Mouse (Mus musculus): ENCODE results near the gene Emg1. TPM values are rescaled to one million over a fixed set of nuclear protein-coding genes. Genes with fewer than 3 reads are reported as not detected.

The Emg1 gene
- polyA plus RNA-seq, 1 experiment from 2014 or later = 131 TPM

DNA sequence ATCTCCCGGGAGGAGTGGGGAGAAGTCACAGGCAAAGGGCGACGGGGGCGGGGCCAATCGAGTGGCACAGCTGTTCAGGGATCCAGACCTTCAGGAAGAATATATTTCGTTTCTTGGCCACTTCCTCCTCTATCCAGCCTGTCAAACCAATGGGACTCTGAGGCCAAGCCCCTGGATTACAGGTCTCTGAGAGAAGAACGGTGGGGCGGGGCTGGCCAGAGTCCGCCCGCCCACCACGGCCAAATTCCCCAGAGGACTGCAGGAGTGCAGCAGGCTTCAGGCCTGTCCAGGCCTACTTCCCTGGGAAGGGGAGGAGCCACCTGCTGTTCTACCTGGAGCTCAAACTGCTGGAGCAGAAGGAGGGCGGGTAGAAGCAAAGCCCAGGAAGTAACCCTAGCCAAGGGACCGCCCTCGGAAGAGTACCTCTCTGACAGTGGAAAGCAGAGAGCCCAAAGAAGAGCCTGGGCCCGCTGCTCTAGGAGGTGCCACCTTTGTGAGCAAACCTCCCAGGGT, 26.6 kb upstream of the Emg1 start, which contains the start of gene Ptpn6:
TSS of gene Ptpn6 (minus strand) at position 204 of the 513 bp plus-strand sequence.
- 34% methylated on average over 15 of the region's 15 CpGs for WGBS
- Histone ChIP-seq H3K27me3 (no peaks in the 10 kb centered on the region), H3K27ac (peak within 1 kb of the TSS; percentile 55), H3K4me2 (replicated peaks) (peak within 1 kb of the TSS; percentile 78; the same call in 1 of the 2 replicates), H3K4me1 (peaks cover 29% of the 10 kb centered on the region), H3K4me3 (no peak within 1 kb of the TSS), H3K9me3 (replicated peaks) (no peaks in the 10 kb centered on the region), H3K36me3 (peaks cover 11% of the 10 kb centered on the region), H3K9ac (peak within 1 kb of the TSS; percentile 47)
- no peak for ATAC-seq (ENCODE audit: low FRiP score)

DNA sequence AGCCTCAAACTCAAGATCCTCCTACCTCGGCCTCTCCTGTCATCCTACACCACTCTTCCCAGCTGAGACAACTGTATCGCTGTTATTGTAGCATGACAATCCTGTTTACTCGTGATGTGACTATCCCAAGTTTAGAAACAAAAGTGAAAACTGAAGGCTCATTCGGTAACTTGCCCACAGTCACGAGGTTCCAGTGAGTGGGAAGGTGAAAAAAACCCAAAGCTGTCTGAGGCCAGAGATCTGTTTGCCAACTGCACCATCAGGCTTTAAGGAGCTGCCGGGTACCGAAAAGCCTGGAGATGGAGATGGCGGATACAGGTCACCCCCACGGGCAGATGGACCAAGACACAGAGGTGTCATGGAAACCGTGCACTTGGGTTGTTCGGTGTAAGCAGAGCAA, 25.1 kb upstream of the Emg1 start:
- WGBS = 93% methylated on average over 11 of the region's 11 CpGs
- Histone ChIP-seq H3K27ac (no peak overlapping the region), H3K4me1 (peaks cover 39% of the 10 kb centered on the region), H3K9ac (no peak overlapping the region), H3K4me3 (no peak overlapping the region), H3K27me3 (no peaks in the 10 kb centered on the region), H3K9me3 (replicated peaks) (no peaks in the 10 kb centered on the region), H3K36me3 (no peaks in the 10 kb centered on the region; the same call in 1 of the 2 replicates), H3K4me2 (replicated peaks) (no peak overlapping the region)
- ATAC-seq (ENCODE audit: low FRiP score) = no peak

DNA sequence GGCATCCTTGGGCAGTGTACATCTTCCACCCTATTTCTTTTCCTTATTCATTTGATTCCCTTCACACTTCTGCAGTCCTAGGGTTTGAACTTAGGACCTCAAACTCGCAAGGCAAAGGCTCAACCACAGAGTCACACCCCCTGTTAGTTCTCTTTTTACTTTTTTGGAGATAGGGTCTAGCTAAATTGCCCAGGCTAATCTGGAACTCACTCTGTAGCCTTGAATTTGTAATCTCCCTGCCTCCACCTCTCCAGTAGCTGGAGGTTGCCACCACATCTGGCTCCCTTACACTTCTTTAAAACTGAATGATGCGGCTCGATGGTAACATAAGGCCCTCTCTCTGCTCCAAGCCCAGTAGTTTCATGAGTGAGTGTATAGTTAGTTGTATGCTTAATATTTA, 22.4 kb upstream of the Emg1 start:
- Histone ChIP-seq H3K27ac (no peak overlapping the region), H3K4me2 (replicated peaks) (no peak overlapping the region), H3K4me1 (peaks cover 26% of the 10 kb centered on the region), H3K36me3 (no peaks in the 10 kb centered on the region; the same call in 1 of the 2 replicates), H3K9ac (no peak overlapping the region), H3K27me3 (no peaks in the 10 kb centered on the region), H3K4me3 (no peak overlapping the region), H3K9me3 (replicated peaks) (no peaks in the 10 kb centered on the region)
- 92% methylated on average over 3 of the region's 3 CpGs for WGBS
- ATAC-seq (ENCODE audit: low FRiP score) = no peak

DNA sequence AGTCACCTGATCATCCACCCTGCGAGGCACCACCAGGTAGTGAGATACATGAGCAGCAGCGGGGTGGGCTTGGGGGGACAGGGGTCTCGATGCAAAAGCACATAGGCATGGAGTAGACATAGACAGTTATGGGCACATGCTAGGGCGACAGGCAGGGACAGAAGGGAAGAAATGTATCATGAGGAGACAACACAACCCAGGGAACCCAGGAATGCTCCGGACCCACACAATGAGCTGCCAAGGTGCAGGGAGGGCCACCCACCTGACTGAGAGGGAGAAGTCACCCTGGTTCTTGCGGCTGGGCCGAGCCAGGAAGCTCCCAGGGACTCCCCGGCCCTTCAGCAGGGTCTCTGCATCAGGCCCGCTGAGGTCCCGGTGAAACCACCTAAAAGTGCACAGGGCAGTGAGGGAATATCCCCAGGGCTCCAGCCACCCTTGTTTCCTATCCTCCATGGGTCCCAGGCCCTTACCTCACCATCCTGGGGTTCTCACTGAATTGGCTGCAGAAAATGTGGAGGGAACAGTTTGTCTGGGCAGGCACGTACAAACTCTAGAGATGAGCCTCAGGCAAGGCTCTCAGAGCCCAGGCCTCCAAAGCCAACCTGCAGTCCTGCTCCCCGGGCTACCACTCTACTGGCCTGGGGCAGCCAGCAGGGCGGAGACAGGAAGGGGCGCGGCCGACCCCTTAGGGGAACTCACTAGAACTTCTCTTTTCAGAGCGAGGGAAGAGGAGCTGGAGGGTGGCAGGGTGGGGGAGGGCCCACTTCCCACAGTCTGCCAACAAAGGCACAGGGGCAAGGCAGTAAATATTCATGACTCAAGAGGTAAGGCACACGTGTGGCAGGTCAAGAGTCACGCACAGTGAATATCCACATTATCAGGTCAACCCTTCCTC, 20.7 kb upstream of the Emg1 start:
- Histone ChIP-seq H3K4me3 (no peak overlapping the region), H3K4me2 (replicated peaks) (no peak overlapping the region), H3K9ac (no peak overlapping the region), H3K9me3 (replicated peaks) (no peaks in the 10 kb centered on the region), H3K27me3 (no peaks in the 10 kb centered on the region), H3K36me3 (no peaks in the 10 kb centered on the region), H3K27ac (no peak overlapping the region), H3K4me1 (peaks cover 10% of the 10 kb centered on the region; the same call in 1 of the 2 replicates)
- ATAC-seq (ENCODE audit: low FRiP score) = no peak
- WGBS = 57% methylated on average over 19 of the region's 19 CpGs

DNA sequence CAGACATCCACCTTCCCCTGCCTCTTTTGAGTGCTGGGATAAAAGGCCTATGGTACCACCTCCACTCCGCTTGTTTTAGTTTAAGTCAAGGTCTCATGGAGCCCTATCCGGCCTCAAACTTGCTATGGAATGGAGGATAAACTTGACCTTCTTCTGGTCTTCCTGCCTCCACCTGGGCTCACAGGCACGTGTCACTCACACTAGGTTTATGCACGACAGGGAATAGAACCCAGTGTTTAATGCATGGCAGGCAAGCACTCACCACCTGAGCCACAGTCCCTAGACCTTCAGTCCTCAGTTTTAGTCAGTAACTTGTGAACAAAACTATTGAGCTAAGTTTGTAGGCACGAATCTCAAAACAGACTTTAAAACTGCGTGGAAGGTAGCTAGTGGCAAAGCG, 19.1 kb upstream of the Emg1 start:
- Histone ChIP-seq H3K27ac (no peak overlapping the region), H3K4me2 (replicated peaks) (no peak overlapping the region), H3K27me3 (no peaks in the 10 kb centered on the region), H3K36me3 (no peaks in the 10 kb centered on the region), H3K9ac (no peak overlapping the region), H3K4me1 (peaks cover 10% of the 10 kb centered on the region; the same call in 1 of the 2 replicates), H3K4me3 (no peak overlapping the region), H3K9me3 (replicated peaks) (no peaks in the 10 kb centered on the region)
- WGBS = 87% methylated on average over 7 of the region's 7 CpGs
- no peak for ATAC-seq (ENCODE audit: low FRiP score)

DNA sequence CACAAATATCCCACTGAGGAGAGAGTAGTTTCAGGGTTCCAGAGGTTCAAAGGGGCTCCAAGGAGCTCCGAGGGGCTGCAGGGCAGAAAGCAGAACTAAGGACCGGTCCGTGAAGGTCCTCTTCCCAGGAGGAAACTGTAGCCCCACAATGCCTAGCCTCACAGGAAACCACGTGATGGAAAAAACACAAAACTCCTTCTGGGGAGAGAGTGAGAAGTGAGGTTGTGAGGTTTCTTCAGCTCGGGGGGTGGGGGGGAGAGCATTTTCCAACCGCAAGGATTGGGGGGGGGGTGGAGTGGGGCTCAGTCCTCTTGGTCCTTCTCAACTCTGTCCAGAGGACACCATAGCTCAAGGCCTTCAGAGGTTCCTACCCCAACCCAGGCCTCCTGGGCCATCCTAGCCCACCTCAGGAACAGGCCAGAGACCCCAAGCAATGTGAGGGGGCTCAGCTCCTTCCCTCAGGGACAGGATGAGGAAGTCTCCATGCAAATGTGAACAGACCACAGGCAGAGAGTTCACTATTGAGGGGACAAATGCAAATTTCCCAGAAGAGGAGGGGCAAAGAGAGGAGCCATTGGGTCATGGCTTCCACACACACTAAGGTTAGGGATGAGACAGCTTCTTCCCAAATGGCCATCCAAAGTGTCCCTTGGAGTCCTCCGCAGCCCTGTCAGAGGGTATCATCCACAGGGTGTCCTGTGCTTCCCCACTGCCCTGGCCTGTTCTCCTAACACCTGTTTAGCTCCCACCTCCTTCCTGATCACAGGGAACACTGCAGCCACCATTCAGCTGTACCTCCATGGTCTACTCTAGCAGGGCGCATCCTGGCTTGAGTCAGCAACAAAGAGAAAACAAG, 18.1 kb upstream of the Emg1 start:
- no peaks in the 10 kb centered on the region for H3K27me3 ChIP-seq
- H3K4me1 ChIP-seq = peaks cover 10% of the 10 kb centered on the region; the same call in 1 of the 2 replicates
- H3K9ac ChIP-seq = no peak overlapping the region
- no peaks in the 10 kb centered on the region for H3K9me3 ChIP-seq (replicated peaks)
- H3K36me3 ChIP-seq = no peaks in the 10 kb centered on the region
- H3K4me3 ChIP-seq = no peak overlapping the region
- H3K27ac ChIP-seq = no peak overlapping the region
- no peak for ATAC-seq (ENCODE audit: low FRiP score)
- no peak overlapping the region for H3K4me2 ChIP-seq (replicated peaks)
- 83% methylated on average over 8 of the region's 8 CpGs for WGBS

DNA sequence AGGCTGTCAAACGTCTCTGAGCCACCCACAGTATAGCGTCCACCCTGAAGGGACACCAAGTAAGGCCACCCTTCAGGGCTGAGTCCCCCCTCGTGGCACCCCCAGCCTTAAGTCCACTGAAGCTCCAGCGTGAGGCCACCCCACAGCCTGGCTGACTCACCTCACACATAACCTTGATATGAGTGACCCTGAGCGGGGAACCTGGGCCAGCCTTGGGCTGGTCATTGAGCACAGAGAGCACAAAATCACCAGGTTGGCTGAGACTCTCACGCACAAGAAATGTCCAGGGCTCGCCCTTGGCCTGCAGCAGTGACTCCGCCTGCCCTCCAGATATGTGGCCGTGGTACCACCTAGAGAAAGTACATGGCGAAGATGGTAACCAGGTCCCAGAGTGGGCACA, 16.6 kb upstream of the Emg1 start:
- H3K4me3 ChIP-seq = no peak overlapping the region
- WGBS = 87% methylated on average over 10 of the region's 10 CpGs
- H3K4me1 ChIP-seq = peaks cover 10% of the 10 kb centered on the region; the same call in 1 of the 2 replicates
- no peak overlapping the region for H3K9ac ChIP-seq
- H3K36me3 ChIP-seq = no peaks in the 10 kb centered on the region
- ATAC-seq (ENCODE audit: low FRiP score) = no peak
- H3K9me3 ChIP-seq (replicated peaks) = no peaks in the 10 kb centered on the region
- H3K27ac ChIP-seq = no peak overlapping the region
- no peak overlapping the region for H3K4me2 ChIP-seq (replicated peaks)
- no peaks in the 10 kb centered on the region for H3K27me3 ChIP-seq

DNA sequence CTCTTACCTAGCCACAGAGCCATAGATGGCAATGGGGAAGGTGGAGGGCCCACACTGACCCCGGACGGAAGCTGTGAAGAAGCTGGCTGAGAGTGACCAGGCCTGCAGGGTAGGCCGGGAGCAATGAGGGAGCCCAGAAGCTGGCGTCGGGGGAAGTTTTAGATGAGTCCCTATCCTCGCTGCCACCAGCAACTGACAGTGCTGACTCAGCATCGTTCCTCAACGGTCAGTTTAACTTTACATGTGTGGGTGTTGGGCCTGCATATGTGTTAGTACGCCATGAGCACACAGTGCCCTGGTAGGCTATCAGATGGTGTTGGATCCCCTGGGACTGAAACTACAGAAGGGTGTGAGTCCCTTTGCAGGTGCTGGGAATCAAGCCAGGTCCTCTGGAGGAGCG, 12.5 kb upstream of the Emg1 start:
- H3K9ac ChIP-seq = no peak overlapping the region
- H3K36me3 ChIP-seq = no peaks in the 10 kb centered on the region
- H3K4me1 ChIP-seq = no peaks in the 10 kb centered on the region
- 84% methylated on average over 10 of the region's 10 CpGs for WGBS
- no peak overlapping the region for H3K4me3 ChIP-seq
- no peak overlapping the region for H3K27ac ChIP-seq
- no peaks in the 10 kb centered on the region for H3K27me3 ChIP-seq
- ATAC-seq (ENCODE audit: low FRiP score) = no peak
- H3K4me2 ChIP-seq (replicated peaks) = no peak overlapping the region
- no peaks in the 10 kb centered on the region for H3K9me3 ChIP-seq (replicated peaks)

DNA sequence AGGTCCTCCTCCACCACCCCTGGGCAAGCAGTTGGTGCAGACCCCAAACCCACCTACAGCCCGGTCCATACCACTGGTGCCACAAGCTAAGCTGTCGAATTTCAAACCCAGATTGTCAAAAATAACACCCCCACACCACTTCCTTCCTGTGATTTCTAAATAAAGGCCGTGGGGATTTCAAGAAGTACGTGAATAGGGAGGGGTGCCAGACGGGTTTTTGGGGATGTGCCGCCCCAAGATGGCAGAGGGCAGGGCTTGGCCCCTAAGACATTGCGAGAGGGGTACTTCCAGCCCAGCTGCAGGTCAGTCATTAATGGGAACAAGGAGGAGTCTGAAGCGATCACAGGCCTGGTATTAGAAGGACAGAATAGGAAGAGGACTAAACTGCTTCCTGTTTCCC, 11.6 kb upstream of the Emg1 start:
- H3K36me3 ChIP-seq = no peaks in the 10 kb centered on the region
- H3K4me3 ChIP-seq = no peak overlapping the region
- ATAC-seq (ENCODE audit: low FRiP score) = no peak
- no peak overlapping the region for H3K27ac ChIP-seq
- no peaks in the 10 kb centered on the region for H3K4me1 ChIP-seq
- H3K4me2 ChIP-seq (replicated peaks) = no peak overlapping the region
- no peaks in the 10 kb centered on the region for H3K9me3 ChIP-seq (replicated peaks)
- no peak overlapping the region for H3K9ac ChIP-seq
- H3K27me3 ChIP-seq = no peaks in the 10 kb centered on the region
- WGBS = 83% methylated on average over 8 of the region's 8 CpGs

DNA sequence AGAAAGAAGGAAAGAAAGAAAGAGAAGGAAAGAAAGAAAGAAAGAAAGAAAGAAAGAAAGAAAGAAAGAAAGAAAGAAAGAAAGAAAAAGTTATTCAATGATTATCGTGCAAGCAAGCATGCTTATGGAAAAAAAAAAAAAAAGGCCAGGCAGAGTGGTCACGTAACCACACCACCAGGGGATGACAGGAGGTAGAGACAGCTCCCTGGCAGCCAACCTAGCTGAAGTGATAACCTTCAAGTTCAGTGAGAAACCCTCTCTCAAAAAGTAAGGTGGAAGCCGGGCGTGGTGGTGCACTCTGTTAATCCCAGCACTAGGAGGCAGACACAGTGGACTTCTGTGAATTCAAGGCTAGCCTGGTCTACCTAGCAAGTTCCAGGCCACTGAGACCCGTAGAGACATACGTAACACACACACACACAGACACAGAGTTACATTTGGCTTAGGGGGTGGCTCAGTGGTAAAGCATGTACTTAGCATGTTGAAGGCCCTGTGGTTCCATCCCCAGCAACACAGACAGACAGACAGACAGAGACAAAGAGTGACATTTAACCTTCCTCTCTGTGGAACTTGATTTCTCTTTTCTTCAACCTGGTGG, 11.0 kb upstream of the Emg1 start:
- ATAC-seq (ENCODE audit: low FRiP score) = no peak

DNA sequence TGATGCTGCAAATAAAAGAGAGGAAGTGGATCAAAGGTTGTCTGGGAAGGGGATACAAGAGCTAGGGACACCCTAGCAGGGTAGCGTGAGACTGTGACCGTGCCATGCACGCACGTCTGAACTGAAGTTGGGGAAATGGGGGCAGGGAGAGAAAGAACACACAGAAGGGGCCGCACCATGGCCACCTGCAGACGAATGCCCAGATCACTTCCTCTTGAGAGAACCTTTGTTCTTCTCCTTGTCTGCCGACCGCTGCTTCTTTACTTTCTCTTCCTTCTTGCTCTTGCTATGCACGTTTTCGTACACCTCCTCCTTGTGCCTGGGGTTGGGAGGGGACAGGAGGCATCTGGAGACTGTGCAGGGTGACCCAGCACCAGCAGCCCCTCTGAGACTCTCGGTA, 8.9 kb upstream of the Emg1 start:
- no peak overlapping the region for H3K4me3 ChIP-seq
- no peak overlapping the region for H3K4me2 ChIP-seq (replicated peaks)
- no peak overlapping the region for H3K27ac ChIP-seq
- H3K9me3 ChIP-seq (replicated peaks) = no peaks in the 10 kb centered on the region
- H3K27me3 ChIP-seq = no peaks in the 10 kb centered on the region
- H3K36me3 ChIP-seq = peaks cover 20% of the 10 kb centered on the region
- 66% methylated on average over 11 of the region's 11 CpGs for WGBS
- H3K9ac ChIP-seq = peak overlapping the region; percentile 8; the same call in 1 of the 2 replicates
- ATAC-seq (ENCODE audit: low FRiP score) = no peak
- no peaks in the 10 kb centered on the region for H3K4me1 ChIP-seq

More for the DNA sequence above, 11.0 kb upstream of the Emg1 start:
- no peak overlapping the region for H3K4me3 ChIP-seq
- 84% methylated on average over 6 of the region's 6 CpGs for WGBS
- 0 out of 2 replicates have a peak, but pooled peaks cover under 1% of the 10 kb centered on the region for H3K36me3 ChIP-seq
- no peaks in the 10 kb centered on the region for H3K9me3 ChIP-seq (replicated peaks)
- no peaks in the 10 kb centered on the region for H3K4me1 ChIP-seq
- H3K4me2 ChIP-seq (replicated peaks) = no peak overlapping the region
- H3K9ac ChIP-seq = no peak overlapping the region
- no peak overlapping the region for H3K27ac ChIP-seq
- H3K27me3 ChIP-seq = no peaks in the 10 kb centered on the region

All from hindbrain, embryonic 12.5 days (tissue).